Mouse (Mus musculus) right cerebral cortex, postnatal 25 days (tissue): ENCODE results near the gene Tmem59.

Experiments used
- DNase-seq: peaks from one replicate; pipeline ENCODE4 v3.0.0; 2022

Tmem59 gene

GRCm38 (mm10) chr4:107243365-107244333, 65.5 kb downstream of the Tmem59 start:
- no peak for DNase-seq

- no peak for DNase-seq
These were observed 67.2 kb downstream of the Tmem59 start for GRCm38 (mm10) chr4:107245368-107245767.

- DNase-seq = no peak
These were observed 67.8 kb downstream of the Tmem59 start for GRCm38 (mm10) chr4:107246040-107246439.

- no peak for DNase-seq
These were observed 68.9 kb downstream of the Tmem59 start for GRCm38 (mm10) chr4:107247110-107247509.

GRCm38 (mm10) chr4:107248061-107248460, 69.9 kb downstream of the Tmem59 start:
- no peak for DNase-seq

- peak; percentile 13 for DNase-seq
These were observed 71.3 kb downstream of the Tmem59 start for GRCm38 (mm10) chr4:107249471-107249870.

- DNase-seq = no peak
These were observed 72.3 kb downstream of the Tmem59 start for GRCm38 (mm10) chr4:107250494-107250893.
